Mouse (Mus musculus): ENCODE results near the gene Dusp22. TPM values are rescaled to one million over a fixed set of nuclear protein-coding genes. Genes with fewer than 3 reads are reported as not detected.

The Dusp22 gene
- polyA plus RNA-seq, 1 experiment from 2014 or later: 23.6 TPM

DNA sequence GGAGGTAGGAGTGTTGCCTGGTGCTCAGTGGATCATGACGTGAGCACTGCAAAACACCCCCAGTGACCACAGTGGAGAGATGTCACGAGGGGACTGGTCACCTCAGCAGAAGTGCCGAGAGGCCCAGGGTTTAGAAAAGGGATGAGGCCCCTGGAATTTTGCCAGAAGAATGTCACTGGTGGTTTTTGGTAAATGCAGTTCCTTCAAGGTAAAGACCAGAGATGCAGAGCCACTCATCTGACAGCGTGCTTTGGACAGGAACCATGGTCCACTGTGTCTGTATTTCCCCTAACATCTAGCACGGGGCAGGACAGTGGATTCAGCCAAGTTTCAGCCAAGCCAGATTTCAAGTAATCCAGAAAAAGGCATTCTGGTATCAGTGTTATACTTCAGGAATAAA, 76.9 kb downstream of the Dusp22 start:
- Histone ChIP-seq H3K4me3 (ENCODE audit: low read length) (no peak overlapping the region), H3K4me2 (ENCODE audit: low read depth, low read length) (no peak overlapping the region), H3K9me3 (ENCODE audit: control insufficient read depth, low read length) (no peaks in the 10 kb centered on the region), H3K36me3 (ENCODE audit: control insufficient read depth, insufficient read depth, low read length) (no peaks in the 10 kb centered on the region), H3K27me3 (ENCODE audit: control insufficient read depth, insufficient read depth, low read depth, low read length) (no peaks in the 10 kb centered on the region), H3K9ac (ENCODE audit: low read length) (no peak overlapping the region), H3K27ac (ENCODE audit: low read length) (no peak overlapping the region), H3K4me1 (replicated peaks; ENCODE audit: control insufficient read depth, insufficient read depth, low read length) (no peaks in the 10 kb centered on the region)
- ATAC-seq (ENCODE audit: low read depth): no peak
- WGBS: 68% methylated on average over 5 of the region's 5 CpGs

DNA sequence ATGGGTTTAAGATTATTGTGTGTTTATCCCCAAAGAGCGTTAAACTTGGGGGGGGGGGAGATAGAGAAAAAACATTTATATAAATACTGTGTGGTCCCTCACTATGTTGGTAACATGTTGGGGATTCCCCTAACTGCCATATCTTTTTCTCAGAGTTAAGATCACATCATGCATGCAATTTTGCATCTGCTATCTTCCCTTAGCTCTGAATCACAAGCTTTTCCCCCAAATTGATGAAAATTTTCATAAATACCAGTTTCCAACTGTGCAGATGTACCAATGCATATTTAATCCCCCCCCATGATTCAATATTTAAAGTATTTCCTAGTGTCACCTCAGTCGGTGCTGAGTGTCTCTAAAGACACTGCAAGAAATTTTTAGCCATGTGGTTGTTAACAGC, 77.5 kb downstream of the Dusp22 start:
- WGBS: 76% methylated on average over 2 of the region's 2 CpGs
- H3K27ac ChIP-seq (ENCODE audit: low read length): no peak overlapping the region
- H3K27me3 ChIP-seq (ENCODE audit: control insufficient read depth, insufficient read depth, low read depth, low read length): no peaks in the 10 kb centered on the region
- ATAC-seq (ENCODE audit: low read depth): no peak
- H3K36me3 ChIP-seq (ENCODE audit: control insufficient read depth, insufficient read depth, low read length): no peaks in the 10 kb centered on the region
- no peaks in the 10 kb centered on the region for H3K4me1 ChIP-seq (replicated peaks; ENCODE audit: control insufficient read depth, insufficient read depth, low read length)
- H3K4me2 ChIP-seq (ENCODE audit: low read depth, low read length): no peak overlapping the region
- H3K9ac ChIP-seq (ENCODE audit: low read length): no peak overlapping the region
- H3K4me3 ChIP-seq (ENCODE audit: low read length): no peak overlapping the region
- no peaks in the 10 kb centered on the region for H3K9me3 ChIP-seq (ENCODE audit: control insufficient read depth, low read length)

DNA sequence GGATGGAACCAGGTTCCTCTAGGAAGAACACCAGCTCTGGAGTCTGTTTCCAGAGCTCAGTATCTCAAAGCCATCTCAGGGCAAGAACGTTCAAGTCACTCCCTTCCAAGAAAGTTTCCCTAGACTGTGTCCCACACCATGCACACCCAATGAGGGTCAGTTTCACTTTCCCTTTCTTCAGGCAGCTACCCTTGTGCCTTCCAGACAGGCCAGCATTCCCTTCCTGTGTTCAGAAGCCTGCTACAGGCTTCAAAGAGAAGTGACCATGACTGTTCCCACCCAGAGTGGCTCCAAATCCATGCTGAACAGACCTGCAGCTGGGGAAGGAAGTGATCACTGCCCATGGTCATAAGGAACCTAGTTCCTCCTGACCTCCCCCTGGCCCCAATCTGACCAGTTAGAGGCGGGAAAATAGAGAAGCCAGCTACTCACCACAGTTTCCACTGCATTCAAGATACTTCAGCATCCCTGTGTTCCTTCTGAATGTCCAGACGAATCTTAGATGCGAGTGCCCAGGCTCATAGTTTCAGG, 78.6 kb downstream of the Dusp22 start:
- WGBS: 74% methylated on average over 4 of the region's 4 CpGs
- Histone ChIP-seq H3K9ac (ENCODE audit: low read length) (no peak overlapping the region), H3K4me3 (ENCODE audit: low read length) (no peak overlapping the region), H3K27me3 (ENCODE audit: control insufficient read depth, insufficient read depth, low read depth, low read length) (no peaks in the 10 kb centered on the region), H3K27ac (ENCODE audit: low read length) (no peak overlapping the region), H3K9me3 (ENCODE audit: control insufficient read depth, low read length) (no peaks in the 10 kb centered on the region), H3K4me1 (replicated peaks; ENCODE audit: control insufficient read depth, insufficient read depth, low read length) (no peaks in the 10 kb centered on the region), H3K4me2 (ENCODE audit: low read depth, low read length) (no peak overlapping the region), H3K36me3 (ENCODE audit: control insufficient read depth, insufficient read depth, low read length) (no peaks in the 10 kb centered on the region)
- no peak for ATAC-seq (ENCODE audit: low read depth)

DNA sequence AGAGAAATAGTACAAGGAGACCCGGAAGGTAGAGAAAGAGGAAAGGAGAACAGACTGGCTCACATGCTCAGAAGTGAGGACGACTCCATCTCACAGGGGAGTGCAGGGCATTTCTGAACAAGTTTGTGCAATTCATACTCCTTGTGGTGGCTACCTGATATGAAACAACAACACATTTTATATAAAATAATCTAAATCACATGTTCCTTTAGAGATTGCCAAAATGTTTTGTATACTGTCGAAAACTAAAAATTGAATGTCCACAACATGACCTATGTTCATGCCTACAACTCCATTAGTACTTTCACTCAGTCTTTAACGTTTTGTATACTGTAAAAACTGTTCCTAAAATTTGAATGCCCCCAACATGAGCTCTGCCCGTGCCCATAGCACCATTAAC, 81.4 kb downstream of the Dusp22 start:
- H3K9me3 ChIP-seq (ENCODE audit: control insufficient read depth, low read length): no peaks in the 10 kb centered on the region
- H3K4me1 ChIP-seq (replicated peaks; ENCODE audit: control insufficient read depth, insufficient read depth, low read length): no peaks in the 10 kb centered on the region
- H3K4me3 ChIP-seq (ENCODE audit: low read length): no peak overlapping the region
- H3K36me3 ChIP-seq (ENCODE audit: control insufficient read depth, insufficient read depth, low read length): no peaks in the 10 kb centered on the region
- ATAC-seq (ENCODE audit: low read depth): no peak
- H3K9ac ChIP-seq (ENCODE audit: low read length): no peak overlapping the region
- no peak overlapping the region for H3K4me2 ChIP-seq (ENCODE audit: low read depth, low read length)
- 66% methylated on average over 5 of the region's 5 CpGs for WGBS
- peaks cover 5% of the 10 kb centered on the region for H3K27me3 ChIP-seq (ENCODE audit: control insufficient read depth, insufficient read depth, low read depth, low read length)
- no peak overlapping the region for H3K27ac ChIP-seq (ENCODE audit: low read length)

DNA sequence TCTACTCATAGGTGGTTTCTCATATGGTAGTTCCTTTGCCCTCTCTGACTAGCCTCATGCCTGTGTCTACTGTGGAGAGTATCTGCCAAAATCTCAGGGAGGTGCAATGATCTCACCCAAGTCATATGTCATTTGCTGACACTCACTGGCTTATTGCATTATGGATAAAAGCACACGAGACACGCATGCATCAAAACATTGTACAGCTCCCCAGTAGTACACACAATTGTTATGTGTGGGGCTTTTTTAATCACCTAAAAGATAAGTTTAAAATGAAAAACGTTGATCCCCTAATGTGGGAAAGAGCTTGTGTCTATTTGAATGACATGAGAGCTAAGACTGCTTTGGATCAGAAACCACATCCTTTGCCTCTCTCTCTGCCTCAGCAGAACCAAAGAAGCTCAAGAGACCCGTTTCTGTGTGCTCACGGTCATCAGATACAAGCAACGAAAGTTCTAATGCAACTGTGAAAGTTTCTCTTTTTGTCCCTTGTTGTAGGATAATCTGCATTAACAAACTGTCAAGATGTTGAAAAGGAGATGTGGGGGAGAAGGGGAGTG, 82.7 kb downstream of the Dusp22 start:
- no peak overlapping the region for H3K27ac ChIP-seq (ENCODE audit: low read length)
- H3K36me3 ChIP-seq (ENCODE audit: control insufficient read depth, insufficient read depth, low read length): no peaks in the 10 kb centered on the region
- 68% methylated on average over 6 of the region's 6 CpGs for WGBS
- H3K4me1 ChIP-seq (replicated peaks; ENCODE audit: control insufficient read depth, insufficient read depth, low read length): no peaks in the 10 kb centered on the region
- no peak overlapping the region for H3K4me2 ChIP-seq (ENCODE audit: low read depth, low read length)
- peaks cover 9% of the 10 kb centered on the region for H3K27me3 ChIP-seq (ENCODE audit: control insufficient read depth, insufficient read depth, low read depth, low read length)
- no peak overlapping the region for H3K9ac ChIP-seq (ENCODE audit: low read length)
- H3K9me3 ChIP-seq (ENCODE audit: control insufficient read depth, low read length): no peaks in the 10 kb centered on the region
- ATAC-seq (ENCODE audit: low read depth): no peak
- no peak overlapping the region for H3K4me3 ChIP-seq (ENCODE audit: low read length)

DNA sequence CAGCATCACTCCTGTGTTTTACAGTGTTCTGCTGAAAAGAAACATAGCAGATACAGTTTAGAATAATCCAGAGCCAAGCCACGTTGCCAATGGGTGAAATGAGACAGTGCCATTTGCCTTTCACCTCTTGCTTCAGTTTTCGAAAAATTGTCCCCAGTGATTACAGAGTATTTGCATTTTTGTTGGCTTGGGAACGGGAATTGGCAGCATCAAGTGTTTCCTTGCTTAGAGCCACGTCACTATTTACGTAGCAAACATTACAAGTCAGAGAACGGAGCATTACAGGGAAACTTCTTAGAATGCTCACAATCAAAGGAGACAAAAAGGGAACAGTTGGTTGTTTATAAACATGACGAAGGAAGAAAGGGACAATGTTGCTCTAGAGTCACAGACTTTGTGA, 85.3 kb downstream of the Dusp22 start:
- H3K4me2 ChIP-seq (ENCODE audit: low read depth, low read length): no peak overlapping the region
- no peak overlapping the region for H3K4me3 ChIP-seq (ENCODE audit: low read length)
- no peaks in the 10 kb centered on the region for H3K9me3 ChIP-seq (ENCODE audit: control insufficient read depth, low read length)
- 38% methylated on average over 7 of the region's 7 CpGs for WGBS
- no peaks in the 10 kb centered on the region for H3K36me3 ChIP-seq (ENCODE audit: control insufficient read depth, insufficient read depth, low read length)
- H3K27ac ChIP-seq (ENCODE audit: low read length): no peak overlapping the region
- H3K4me1 ChIP-seq (replicated peaks; ENCODE audit: control insufficient read depth, insufficient read depth, low read length): peaks cover 8% of the 10 kb centered on the region
- H3K9ac ChIP-seq (ENCODE audit: low read length): no peak overlapping the region
- ATAC-seq (ENCODE audit: low read depth): no peak
- H3K27me3 ChIP-seq (ENCODE audit: control insufficient read depth, insufficient read depth, low read depth, low read length): peaks cover 34% of the 10 kb centered on the region

DNA sequence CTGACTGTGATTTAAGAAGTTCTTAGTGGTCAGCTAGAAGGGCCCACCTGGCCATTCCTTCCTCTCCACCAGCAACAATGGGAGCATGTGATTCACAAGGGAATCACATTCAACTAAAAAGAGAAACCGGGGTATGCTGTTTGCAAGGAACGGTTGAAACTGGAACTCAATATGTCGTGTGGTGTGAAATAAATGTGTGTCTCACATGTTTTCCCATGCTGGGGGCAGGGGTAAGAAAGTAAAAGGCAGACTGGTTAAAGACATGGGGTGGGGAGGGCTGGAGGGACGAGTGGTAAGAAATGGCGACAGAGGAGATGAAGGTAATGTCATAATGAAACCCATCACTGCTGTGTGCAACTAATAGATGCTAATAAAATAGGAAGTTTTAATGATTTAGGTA, 87.3 kb downstream of the Dusp22 start:
- Histone ChIP-seq H3K27ac (ENCODE audit: low read length) (no peak overlapping the region), H3K9me3 (ENCODE audit: control insufficient read depth, low read length) (no peaks in the 10 kb centered on the region), H3K9ac (ENCODE audit: low read length) (no peak overlapping the region), H3K36me3 (ENCODE audit: control insufficient read depth, insufficient read depth, low read length) (no peaks in the 10 kb centered on the region), H3K4me1 (replicated peaks; ENCODE audit: control insufficient read depth, insufficient read depth, low read length) (peaks cover 16% of the 10 kb centered on the region), H3K4me2 (ENCODE audit: low read depth, low read length) (no peak overlapping the region), H3K4me3 (ENCODE audit: low read length) (no peak overlapping the region), H3K27me3 (ENCODE audit: control insufficient read depth, insufficient read depth, low read depth, low read length) (peaks cover 52% of the 10 kb centered on the region)
- 68% methylated on average over 5 of the region's 5 CpGs for WGBS
- no peak for ATAC-seq (ENCODE audit: low read depth)

DNA sequence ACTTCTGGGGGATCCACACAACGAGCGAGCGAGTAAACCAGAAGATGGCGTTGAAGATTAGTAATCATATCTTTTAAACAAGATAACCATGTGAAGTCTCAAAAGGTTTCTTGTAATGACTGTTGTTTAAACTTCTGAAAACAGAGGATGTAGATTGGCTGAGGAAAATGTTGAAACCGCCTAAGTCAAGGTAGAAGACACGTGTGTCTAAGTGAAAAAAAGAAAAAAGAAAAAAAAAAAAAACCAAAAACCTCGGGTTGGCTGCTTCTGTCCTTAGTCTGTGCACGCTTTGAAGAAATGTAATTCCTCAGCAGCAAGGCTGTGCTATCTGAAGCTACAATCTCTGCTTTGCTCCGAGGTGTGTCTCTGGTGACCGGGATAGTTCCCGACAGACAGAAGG, 87.7 kb downstream of the Dusp22 start:
- H3K27me3 ChIP-seq (ENCODE audit: control insufficient read depth, insufficient read depth, low read depth, low read length): peaks cover 53% of the 10 kb centered on the region
- WGBS: 51% methylated on average over 11 of the region's 11 CpGs

DNA sequence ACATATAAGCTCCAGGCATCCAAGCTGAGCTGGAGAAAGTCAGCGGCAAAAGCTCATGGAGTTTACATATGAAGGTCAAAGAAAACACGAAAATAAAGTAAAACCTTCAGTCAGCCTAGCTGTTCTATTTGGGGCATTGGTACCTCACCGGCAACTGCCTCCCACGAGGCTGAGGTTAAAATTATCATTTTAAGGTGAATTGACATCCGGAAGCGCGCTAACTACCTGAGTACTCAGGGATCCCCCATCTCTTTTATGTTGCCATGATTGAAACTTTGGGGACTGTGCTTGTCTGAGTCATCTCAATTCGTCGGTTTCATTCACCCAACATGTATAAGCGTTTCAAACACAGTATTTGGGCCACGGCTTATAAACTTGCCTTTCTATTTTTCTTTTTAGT, 88.5 kb downstream of the Dusp22 start:
- Histone ChIP-seq H3K4me3 (ENCODE audit: low read length) (no peak overlapping the region), H3K27me3 (ENCODE audit: control insufficient read depth, insufficient read depth, low read depth, low read length) (peaks cover 55% of the 10 kb centered on the region), H3K36me3 (ENCODE audit: control insufficient read depth, insufficient read depth, low read length) (no peaks in the 10 kb centered on the region), H3K4me2 (ENCODE audit: low read depth, low read length) (no peak overlapping the region), H3K27ac (ENCODE audit: low read length) (no peak overlapping the region), H3K9me3 (ENCODE audit: control insufficient read depth, low read length) (no peaks in the 10 kb centered on the region), H3K9ac (ENCODE audit: low read length) (no peak overlapping the region), H3K4me1 (replicated peaks; ENCODE audit: control insufficient read depth, insufficient read depth, low read length) (peaks cover 16% of the 10 kb centered on the region)
- ATAC-seq (ENCODE audit: low read depth): no peak
- 57% methylated on average over 11 of the region's 11 CpGs for WGBS

More for the DNA sequence above, 87.7 kb downstream of the Dusp22 start:
- Histone ChIP-seq H3K4me2 (ENCODE audit: low read depth, low read length) (no peak overlapping the region), H3K9me3 (ENCODE audit: control insufficient read depth, low read length) (no peaks in the 10 kb centered on the region), H3K4me3 (ENCODE audit: low read length) (no peak overlapping the region), H3K9ac (ENCODE audit: low read length) (no peak overlapping the region), H3K4me1 (replicated peaks; ENCODE audit: control insufficient read depth, insufficient read depth, low read length) (peaks cover 16% of the 10 kb centered on the region), H3K27ac (ENCODE audit: low read length) (no peak overlapping the region), H3K36me3 (ENCODE audit: control insufficient read depth, insufficient read depth, low read length) (no peaks in the 10 kb centered on the region)
- ATAC-seq (ENCODE audit: low read depth): no peak
